Mouse (Mus musculus) olfactory bulb, adult 2 months (tissue): ENCODE measurements at regions not wholly inside any gene's neighbourhood (a gene's known extent, or its start where the extent isn't known, plus 50 kb on each side); places are given as distances from the start of the nearest gene placed in this dataset.

Experiments
- CTCF ChIP-seq: fragments of 200-500 bp; IDR thresholded peaks from 2 replicates; pipeline ENCODE4 v1.5.1; 2012; ENCODE audit warnings: low read depth, mild to moderate bottlenecking, low read length, moderate library complexity; ENCODE audit not compliant: insufficient read depth
- POLR2A ChIP-seq: fragments of 200-500 bp; IDR thresholded peaks from 2 replicates; pipeline ENCODE4 v1.6.1; 2012; ENCODE audit warnings: mild to moderate bottlenecking, low read depth, low read length, moderate library complexity; ENCODE audit not compliant: insufficient read depth

GRCm38 (mm10) chr9:115446681-115447080, 136.5 kb upstream of the Stt3b start:
- no peak for TF ChIP-seq POLR2A
- no peak for TF ChIP-seq CTCF
